Mouse (Mus musculus) c-Kit-positive CD71-negative TER-119-negative erythroid progenitor cells, embryonic 14.5 days (primary cell): ENCODE data around the gene Mypop.

ENCODE experiments used
- DNase-seq: peaks from one replicate; pipeline ENCODE4 v3.0.0-alpha.2; 2013; ENCODE audit warnings: low read depth

Gene Mypop

DNA sequence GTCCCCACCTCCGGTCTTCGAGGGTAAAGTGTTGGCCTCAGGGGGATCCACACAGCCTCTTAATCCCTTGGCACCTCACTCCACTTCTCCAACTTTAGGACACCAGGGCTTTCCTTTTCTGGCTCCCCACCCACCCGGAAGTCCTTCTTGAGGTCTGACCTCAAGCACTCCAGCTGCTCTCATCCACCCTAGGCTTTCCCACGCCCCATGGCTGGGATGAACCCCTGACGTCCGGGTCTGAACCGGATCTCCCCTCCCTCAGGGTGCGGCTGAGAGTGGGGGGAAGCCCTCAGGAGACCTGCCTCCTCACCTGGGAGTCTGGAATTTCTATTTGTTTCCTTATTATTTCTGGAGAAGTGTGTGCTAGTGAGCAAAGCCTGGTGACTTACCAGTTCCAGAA is 30.0 kb downstream of the Mypop start:
- no peak for DNase-seq

DNA sequence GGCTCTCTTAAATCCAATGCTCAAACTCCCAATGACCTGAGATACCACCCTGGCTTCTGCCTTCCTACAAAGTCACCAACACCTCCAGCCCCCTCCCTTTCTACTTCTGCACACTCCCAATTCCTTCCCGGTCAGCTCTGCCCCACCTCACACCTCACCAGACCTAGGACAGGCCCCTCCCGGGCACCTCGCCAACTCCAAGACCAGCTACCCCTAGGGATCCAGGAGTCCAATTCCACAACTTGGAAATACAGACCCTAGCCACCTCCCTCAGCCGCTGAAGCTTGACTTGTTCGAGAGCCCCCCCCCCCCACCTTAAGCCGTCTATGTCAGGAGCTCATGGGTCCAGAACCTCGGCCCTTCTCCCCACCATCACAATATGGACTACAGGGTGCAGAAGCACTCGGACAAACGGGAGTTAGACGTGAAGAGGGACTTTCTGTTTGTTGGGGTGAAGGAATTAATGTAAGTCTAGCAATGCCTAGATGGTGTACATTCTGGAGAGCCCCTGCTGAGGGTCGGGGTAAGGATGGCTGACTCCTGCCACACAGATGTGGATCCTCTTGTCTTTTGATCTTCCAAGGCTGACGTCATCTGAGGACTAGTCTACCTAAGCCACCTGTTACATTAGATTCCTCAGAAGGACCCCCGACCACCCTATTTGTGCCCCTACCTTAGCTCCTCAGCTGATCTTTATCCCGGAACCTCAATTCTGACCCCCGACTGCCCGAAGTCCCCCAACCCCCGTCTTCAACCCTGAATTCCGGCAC is 31.3 kb downstream of the Mypop start:
- DNase-seq: no peak

DNA sequence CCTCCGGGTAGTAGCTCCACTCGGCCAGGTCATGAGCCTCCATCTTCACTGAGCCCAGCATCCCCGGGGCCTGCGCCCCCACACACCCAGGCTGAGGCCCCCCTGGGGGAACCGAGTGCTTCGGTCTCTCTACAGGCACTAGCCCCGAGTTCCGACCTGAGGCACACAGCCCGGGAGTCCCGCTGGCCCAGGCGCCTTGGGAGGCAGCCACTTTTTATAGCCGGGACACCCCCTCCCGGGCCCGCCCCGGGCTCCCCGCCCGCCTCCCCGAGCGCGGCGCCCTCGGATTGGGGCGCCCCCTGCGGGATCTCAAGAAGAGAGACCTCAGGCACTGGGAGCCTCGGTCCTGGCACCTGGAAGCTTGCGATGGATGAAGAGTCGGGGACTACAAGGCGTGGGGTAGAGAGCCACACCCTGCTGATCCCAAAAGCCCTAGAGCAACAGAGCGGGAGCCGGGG is 32.3 kb downstream of the Mypop start, which contains the start of gene Foxa3:
TSS of gene Foxa3 (minus strand) at position 182 of the 458 bp plus-strand sequence.
- DNase-seq: no peak

GRCm38 (mm10) chr7:19024096-19024506 is 33.1 kb downstream of the Mypop start, which contains the start of gene Sympk:
Sympk (plus strand) TSS chr7:19024377.
- DNase-seq: peak; percentile 87

DNA sequence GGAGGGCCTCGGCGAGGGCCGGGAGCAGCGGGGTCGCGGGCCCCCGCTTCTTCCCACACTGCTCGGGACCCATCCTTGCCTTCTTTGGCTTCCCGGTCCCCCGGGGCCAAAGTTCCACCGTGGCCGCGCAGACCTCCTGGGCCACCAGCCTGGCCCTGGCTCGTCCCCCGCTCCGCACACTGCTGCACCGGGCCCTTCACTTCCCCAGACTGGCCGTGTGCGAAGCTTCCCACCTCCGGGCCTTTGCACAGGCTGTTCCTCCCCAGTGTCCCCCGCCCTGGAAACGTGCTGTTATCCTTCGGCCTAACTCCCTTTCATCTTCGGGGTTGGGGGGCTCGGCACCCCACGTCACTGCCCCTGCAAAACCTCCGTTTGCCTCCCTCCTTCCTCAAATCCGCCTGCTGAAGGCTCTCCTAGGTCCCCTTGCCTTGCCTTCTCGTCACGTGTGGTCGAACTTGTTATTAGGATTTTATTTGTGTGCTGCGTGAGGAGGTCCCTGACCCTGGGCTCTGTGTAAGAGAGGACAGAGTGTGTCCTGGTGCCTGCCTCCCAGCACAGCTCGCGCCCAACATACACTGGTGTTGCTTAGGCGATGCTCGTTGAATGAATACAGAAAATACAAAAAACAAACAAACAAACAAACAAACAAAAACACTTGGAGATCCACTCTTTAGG is 33.7 kb downstream of the Mypop start:
- DNase-seq: no peak

DNA sequence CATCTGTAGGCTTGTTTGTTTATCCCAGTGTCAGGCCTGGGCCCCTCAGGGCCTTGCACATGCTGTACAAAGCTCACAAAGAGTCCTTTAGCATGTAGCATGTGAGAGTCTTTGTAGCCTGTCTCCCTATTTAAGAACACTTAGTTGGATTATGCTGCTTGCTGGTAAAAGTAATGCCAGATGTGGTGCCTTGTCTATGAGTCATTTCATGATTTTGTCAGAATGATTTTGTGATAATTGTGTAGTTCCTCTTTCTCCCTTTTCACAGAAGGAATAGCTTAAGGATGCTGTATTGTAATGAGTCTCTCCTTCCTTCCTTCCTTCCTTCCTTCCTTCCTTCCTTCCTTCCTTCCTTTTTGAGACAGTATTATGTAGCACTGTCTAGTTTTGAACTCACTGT is 37.0 kb downstream of the Mypop start:
- no peak for DNase-seq

DNA sequence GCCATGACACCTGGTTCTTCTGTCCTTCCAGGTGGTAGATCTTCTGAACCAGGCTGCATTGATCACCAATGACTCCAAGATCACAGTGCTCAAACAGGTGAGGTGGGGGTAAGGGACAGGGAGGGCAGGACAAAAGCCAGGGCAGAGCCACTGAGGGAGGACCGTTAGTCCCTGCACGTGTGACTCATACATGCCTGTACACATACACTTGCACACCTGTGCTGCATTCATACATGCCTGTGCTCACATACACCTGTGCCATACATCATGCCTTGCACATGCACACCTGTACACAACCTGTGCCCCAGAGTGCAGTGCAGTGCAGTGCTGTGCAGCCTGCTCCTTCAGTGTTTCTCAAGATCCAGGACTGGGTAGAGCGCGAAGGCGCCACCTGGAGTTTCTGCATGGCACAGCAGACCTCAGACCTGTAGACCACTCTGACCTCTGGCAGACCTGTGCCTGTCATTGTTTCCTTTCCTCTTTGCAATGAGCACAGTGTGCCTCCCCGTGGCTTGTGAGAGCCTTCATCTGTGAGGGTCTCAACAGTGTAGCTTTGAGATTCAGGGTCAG is 38.1 kb downstream of the Mypop start:
- peak; percentile 54 for DNase-seq

GRCm38 (mm10) chr7:19031641-19032040 is 40.6 kb downstream of the Mypop start:
- DNase-seq: no peak

- no peak for DNase-seq
Measured at GRCm38 (mm10) chr7:19044616-19045015, 53.6 kb downstream of the Mypop start.

DNA sequence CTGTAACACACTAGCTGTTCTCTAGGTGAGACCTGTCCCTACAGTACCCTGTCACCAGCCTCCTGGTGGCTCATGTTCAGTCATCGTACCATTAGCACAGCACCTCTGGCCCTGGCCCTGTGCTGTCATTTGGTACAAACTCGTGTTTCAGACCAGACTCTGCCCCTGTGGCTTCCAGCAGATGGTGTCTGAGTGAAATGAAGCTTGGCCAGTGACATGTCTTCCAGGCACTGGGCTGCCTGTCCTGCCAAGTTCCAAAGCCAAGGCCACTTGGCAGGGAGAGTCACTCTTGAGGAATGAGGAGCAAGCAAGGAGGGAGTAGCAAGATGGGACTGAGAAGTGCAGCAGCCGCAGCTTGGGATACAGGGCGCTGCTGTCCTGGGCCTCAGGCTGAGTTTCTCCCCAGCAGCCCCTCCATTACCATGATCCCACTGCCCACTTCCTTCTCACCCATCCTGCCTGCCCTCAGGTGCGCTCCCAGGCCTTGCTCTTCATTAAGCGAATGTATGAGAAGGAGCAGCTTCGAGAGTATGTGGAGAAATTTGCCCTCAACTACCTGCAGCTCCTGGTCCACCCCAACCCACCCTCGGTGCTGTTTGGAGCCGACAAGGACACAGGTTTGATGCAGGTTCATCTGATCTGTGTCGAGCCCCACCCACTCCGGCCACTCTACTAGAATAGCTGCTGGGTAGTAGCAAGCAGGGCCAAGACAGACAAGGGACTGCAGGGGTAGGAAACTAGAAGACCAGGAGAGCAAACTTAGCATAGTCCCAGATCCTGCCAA is 55.4 kb downstream of the Mypop start:
- DNase-seq: no peak

DNA sequence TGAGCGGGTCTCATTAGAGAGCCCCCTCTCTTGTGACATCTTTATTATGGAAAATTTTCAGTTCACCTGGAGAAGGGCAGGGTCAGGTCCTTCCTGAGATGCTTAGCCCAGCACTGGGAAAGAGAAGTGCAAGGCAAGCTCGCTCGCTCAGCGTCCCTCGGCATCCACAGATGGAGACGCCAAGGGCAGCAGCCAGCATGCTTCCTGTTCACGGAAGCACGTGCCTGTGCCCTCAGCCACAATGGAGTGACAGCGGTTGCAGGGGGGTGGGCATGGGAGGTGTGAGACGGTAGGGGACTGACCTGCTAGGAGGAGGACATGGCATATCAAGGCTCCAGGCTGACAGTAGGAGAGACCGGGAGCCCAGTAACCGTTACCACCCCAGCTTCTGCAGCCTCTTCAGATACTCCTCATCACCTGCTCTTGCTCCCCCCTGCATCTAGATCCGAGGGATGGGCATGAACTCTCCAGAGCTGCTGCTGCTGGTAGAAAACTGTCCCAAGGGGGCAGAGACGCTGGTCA is 57.0 kb downstream of the Mypop start:
- DNase-seq: no peak

- DNase-seq: no peak
Measured at GRCm38 (mm10) chr7:19049252-19049651, 58.2 kb downstream of the Mypop start.

- DNase-seq: no peak
Measured at GRCm38 (mm10) chr7:19050172-19050571, 59.1 kb downstream of the Mypop start.

DNA sequence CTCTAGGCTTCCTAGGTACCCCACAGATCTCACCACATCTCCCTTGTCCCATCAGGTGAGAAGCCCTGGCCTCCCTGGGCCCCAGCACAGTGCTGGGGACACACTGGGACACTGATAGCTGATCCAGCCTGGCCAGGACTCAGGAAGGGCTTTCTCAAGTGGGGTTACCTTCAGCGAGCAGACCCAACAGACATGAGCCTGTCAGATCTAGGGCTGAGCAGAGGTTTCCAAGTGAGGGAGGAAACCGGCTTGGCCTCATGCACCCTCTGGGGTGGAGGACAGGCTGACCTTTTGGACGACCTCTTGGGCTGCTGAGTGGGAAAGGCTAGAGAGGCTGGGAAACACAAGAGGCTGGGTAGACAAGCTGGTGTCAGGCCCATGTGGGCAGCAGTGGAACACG is 60.1 kb downstream of the Mypop start:
- no peak for DNase-seq
